Mouse (Mus musculus) E14TG2a.4 (cell line): ENCODE measurements at regions not wholly inside any gene's neighbourhood (a gene's known extent, or its start where the extent isn't known, plus 50 kb on each side); places are given as distances from the start of the nearest gene placed in this dataset.

ENCODE experiments used
- CTCF ChIP-seq: conservative IDR thresholded peaks from 2 replicates; pipeline ENCODE4 v1.5.1; 2014; ENCODE audit warnings: low read length
- NANOG ChIP-seq: IDR thresholded peaks from 2 replicates; pipeline ENCODE4 v1.6.1; 2014; ENCODE audit warnings: borderline replicate concordance, low read length, mixed read lengths
- POU5F1 ChIP-seq: IDR thresholded peaks from 2 replicates; pipeline ENCODE4 v1.6.1; 2014; ENCODE audit warnings: low read length, borderline replicate concordance

- no peak for TF ChIP-seq CTCF
- no peak for TF ChIP-seq NANOG
- no peak for TF ChIP-seq POU5F1
These were observed 111.6 kb upstream of the Nfe2l3 start for GRCm38 (mm10) chr6:51320676-51321419.
